Mouse (Mus musculus): Measurements from ENCODE around the gene Ube2k. TPM values are rescaled to one million over a fixed set of nuclear protein-coding genes. Genes with fewer than 3 reads are reported as not detected.
"Not testable (repeated sequence)": the region's sequence is repeated elsewhere in the genome, so short reads cannot be mapped to it uniquely, and the experiment has no call there.

The Ube2k gene
- polyA plus RNA-seq, 1 experiment from 2014 or later: 114 TPM

- Histone ChIP-seq H3K27ac (ENCODE audit: low read depth, low read length) (no peak overlapping the region), H3K9ac (ENCODE audit: low read depth, low read length) (no peak overlapping the region), H3K4me3 (ENCODE audit: low read depth, low read length) (no peak overlapping the region), H3K4me2 (no peak overlapping the region), H3K36me3 (ENCODE audit: control insufficient read depth, insufficient read depth, low read length) (no peaks in the 10 kb centered on the region), H3K9me3 (replicated peaks; ENCODE audit: control insufficient read depth, low read length) (no peaks in the 10 kb centered on the region), H3K27me3 (ENCODE audit: control insufficient read depth, insufficient read depth, low read length) (no peaks in the 10 kb centered on the region), H3K4me1 (ENCODE audit: control insufficient read depth, insufficient read depth, low read length) (peaks cover 6% of the 10 kb centered on the region; the same call in 1 of the 2 replicates)
- 70% methylated on average over 5 of the region's 5 CpGs for WGBS (ENCODE audit: insufficient replicate concordance)
- ATAC-seq (replicated peaks; ENCODE audit: insufficient number of reproducible peaks, low FRiP score, low TSS enrichment): no peak
Observed at GRCm38 (mm10) chr5:65535457-65536067, 1.5 kb upstream of the Ube2k start.

GRCm38 (mm10) chr5:65536068-65536465 lies 966 bp upstream of the Ube2k start:
- not testable (repeated sequence) for ATAC-seq (replicated peaks; ENCODE audit: insufficient number of reproducible peaks, low FRiP score, low TSS enrichment); H3K27me3 ChIP-seq (ENCODE audit: control insufficient read depth, insufficient read depth, low read length); H3K4me1 ChIP-seq (ENCODE audit: control insufficient read depth, insufficient read depth, low read length); H3K36me3 ChIP-seq (ENCODE audit: control insufficient read depth, insufficient read depth, low read length); H3K9me3 ChIP-seq (replicated peaks; ENCODE audit: control insufficient read depth, low read length)
- Histone ChIP-seq H3K27ac (ENCODE audit: low read depth, low read length) (peak overlapping the region; percentile 99), H3K4me3 (ENCODE audit: low read depth, low read length) (peak overlapping the region; percentile 87), H3K9ac (ENCODE audit: low read depth, low read length) (peak overlapping the region; percentile 94), H3K4me2 (peak overlapping the region; percentile 78)
- 80% methylated on average over 10 of the region's 10 CpGs for WGBS (ENCODE audit: insufficient replicate concordance)

- H3K9me3 ChIP-seq (replicated peaks; ENCODE audit: control insufficient read depth, low read length): no peaks in the 10 kb centered on the region
- H3K4me2 ChIP-seq: peak overlapping the region; percentile 78
- ATAC-seq (replicated peaks; ENCODE audit: insufficient number of reproducible peaks, low FRiP score, low TSS enrichment): peak; percentile 56
- no peaks in the 10 kb centered on the region for H3K36me3 ChIP-seq (ENCODE audit: control insufficient read depth, insufficient read depth, low read length)
- peak overlapping the region; percentile 94 for H3K9ac ChIP-seq (ENCODE audit: low read depth, low read length)
- H3K27me3 ChIP-seq (ENCODE audit: control insufficient read depth, insufficient read depth, low read length): no peaks in the 10 kb centered on the region
- H3K4me1 ChIP-seq (ENCODE audit: control insufficient read depth, insufficient read depth, low read length): peaks cover 6% of the 10 kb centered on the region; the same call in 1 of the 2 replicates
- H3K27ac ChIP-seq (ENCODE audit: low read depth, low read length): peak overlapping the region; percentile 99
- H3K4me3 ChIP-seq (ENCODE audit: low read depth, low read length): peak overlapping the region; percentile 87
- WGBS (ENCODE audit: insufficient replicate concordance): under 1% methylated on average over 55 of the region's 59 CpGs
Observed at GRCm38 (mm10) chr5:65537420-65538071, 513 bp downstream of the Ube2k start.

- peak overlapping the region; percentile 99 for H3K27ac ChIP-seq (ENCODE audit: low read depth, low read length)
- ATAC-seq (replicated peaks; ENCODE audit: insufficient number of reproducible peaks, low FRiP score, low TSS enrichment): no peak
- no peaks in the 10 kb centered on the region for H3K36me3 ChIP-seq (ENCODE audit: control insufficient read depth, insufficient read depth, low read length)
- H3K4me1 ChIP-seq (ENCODE audit: control insufficient read depth, insufficient read depth, low read length): peaks cover 6% of the 10 kb centered on the region; the same call in 1 of the 2 replicates
- H3K27me3 ChIP-seq (ENCODE audit: control insufficient read depth, insufficient read depth, low read length): no peaks in the 10 kb centered on the region
- peak overlapping the region; percentile 87 for H3K4me3 ChIP-seq (ENCODE audit: low read depth, low read length)
- peak overlapping the region; percentile 94 for H3K9ac ChIP-seq (ENCODE audit: low read depth, low read length)
- WGBS (ENCODE audit: insufficient replicate concordance): 3% methylated on average over 4 of the region's 4 CpGs
- H3K4me2 ChIP-seq: peak overlapping the region; percentile 78
- no peaks in the 10 kb centered on the region for H3K9me3 ChIP-seq (replicated peaks; ENCODE audit: control insufficient read depth, low read length)
Observed at GRCm38 (mm10) chr5:65538121-65538520, 1.1 kb downstream of the Ube2k start.

- Histone ChIP-seq H3K9ac (ENCODE audit: low read depth, low read length) (0 out of 2 replicates have a peak overlapping the region, but pooled peaks have one; percentile 43), H3K4me1 (ENCODE audit: control insufficient read depth, insufficient read depth, low read length) (peaks cover 6% of the 10 kb centered on the region; the same call in 1 of the 2 replicates)
Observed at GRCm38 (mm10) chr5:65538829-65539228, 1.8 kb downstream of the Ube2k start.

GRCm38 (mm10) chr5:65539786-65540185 lies 2.8 kb downstream of the Ube2k start:
- Histone ChIP-seq H3K4me3 (ENCODE audit: low read depth, low read length) (no peak overlapping the region), H3K9ac (ENCODE audit: low read depth, low read length) (no peak overlapping the region), H3K4me1 (ENCODE audit: control insufficient read depth, insufficient read depth, low read length) (peaks cover 6% of the 10 kb centered on the region; the same call in 1 of the 2 replicates), H3K9me3 (replicated peaks; ENCODE audit: control insufficient read depth, low read length) (no peaks in the 10 kb centered on the region), H3K4me2 (no peak overlapping the region; the same call in 1 of the 2 replicates), H3K27ac (ENCODE audit: low read depth, low read length) (no peak overlapping the region), H3K36me3 (ENCODE audit: control insufficient read depth, insufficient read depth, low read length) (no peaks in the 10 kb centered on the region), H3K27me3 (ENCODE audit: control insufficient read depth, insufficient read depth, low read length) (no peaks in the 10 kb centered on the region)
- WGBS (ENCODE audit: insufficient replicate concordance): 93% methylated on average over 3 of the region's 3 CpGs
- no peak for ATAC-seq (replicated peaks; ENCODE audit: insufficient number of reproducible peaks, low FRiP score, low TSS enrichment)

More at GRCm38 (mm10) chr5:65538829-65539228, 1.8 kb downstream of the Ube2k start:
- peak overlapping the region; percentile 36 for H3K4me3 ChIP-seq (ENCODE audit: low read depth, low read length)
- no peaks in the 10 kb centered on the region for H3K27me3 ChIP-seq (ENCODE audit: control insufficient read depth, insufficient read depth, low read length)
- H3K36me3 ChIP-seq (ENCODE audit: control insufficient read depth, insufficient read depth, low read length): no peaks in the 10 kb centered on the region
- no peaks in the 10 kb centered on the region for H3K9me3 ChIP-seq (replicated peaks; ENCODE audit: control insufficient read depth, low read length)
- peak overlapping the region; percentile 66 for H3K4me2 ChIP-seq
- no peak overlapping the region for H3K27ac ChIP-seq (ENCODE audit: low read depth, low read length)
- no peak for ATAC-seq (replicated peaks; ENCODE audit: insufficient number of reproducible peaks, low FRiP score, low TSS enrichment)
- WGBS (ENCODE audit: insufficient replicate concordance): 49% methylated on average over 4 of the region's 4 CpGs

- WGBS (ENCODE audit: insufficient replicate concordance): 87% methylated on average over 3 of the region's 3 CpGs
- Histone ChIP-seq H3K9me3 (replicated peaks; ENCODE audit: control insufficient read depth, low read length) (no peaks in the 10 kb centered on the region), H3K27me3 (ENCODE audit: control insufficient read depth, insufficient read depth, low read length) (no peaks in the 10 kb centered on the region), H3K4me2 (no peak overlapping the region), H3K27ac (ENCODE audit: low read depth, low read length) (no peak overlapping the region), H3K36me3 (ENCODE audit: control insufficient read depth, insufficient read depth, low read length) (no peaks in the 10 kb centered on the region), H3K4me3 (ENCODE audit: low read depth, low read length) (no peak overlapping the region), H3K9ac (ENCODE audit: low read depth, low read length) (no peak overlapping the region), H3K4me1 (ENCODE audit: control insufficient read depth, insufficient read depth, low read length) (peaks cover 6% of the 10 kb centered on the region; the same call in 1 of the 2 replicates)
- no peak for ATAC-seq (replicated peaks; ENCODE audit: insufficient number of reproducible peaks, low FRiP score, low TSS enrichment)
Observed at GRCm38 (mm10) chr5:65541889-65542288, 4.9 kb downstream of the Ube2k start.

- no peak overlapping the region for H3K27ac ChIP-seq (ENCODE audit: low read depth, low read length)
- ATAC-seq (replicated peaks; ENCODE audit: insufficient number of reproducible peaks, low FRiP score, low TSS enrichment): no peak
Observed at GRCm38 (mm10) chr5:65543491-65543890, 6.5 kb downstream of the Ube2k start.

More at GRCm38 (mm10) chr5:65543491-65543890, 6.5 kb downstream of the Ube2k start:
- Histone ChIP-seq H3K4me2 (no peak overlapping the region), H3K9me3 (replicated peaks; ENCODE audit: control insufficient read depth, low read length) (no peaks in the 10 kb centered on the region), H3K36me3 (ENCODE audit: control insufficient read depth, insufficient read depth, low read length) (no peaks in the 10 kb centered on the region), H3K27me3 (ENCODE audit: control insufficient read depth, insufficient read depth, low read length) (no peaks in the 10 kb centered on the region), H3K4me1 (ENCODE audit: control insufficient read depth, insufficient read depth, low read length) (peaks cover 6% of the 10 kb centered on the region; the same call in 1 of the 2 replicates), H3K9ac (ENCODE audit: low read depth, low read length) (no peak overlapping the region), H3K4me3 (ENCODE audit: low read depth, low read length) (no peak overlapping the region)
- 95% methylated on average over 1 of the region's 1 CpGs for WGBS (ENCODE audit: insufficient replicate concordance)
